Mouse (Mus musculus) heart, embryonic 16.5 days (tissue): ENCODE results near the gene Wfikkn2. TPM values are rescaled to one million over a fixed set of nuclear protein-coding genes. Genes with fewer than 3 reads are reported as not detected.

ENCODE experiments used
- ATAC-seq: fragments of 200-750 bp; cut with Nextera tagmentation; replicated peaks from 2 replicates; pipeline ENCODE4 v1.8.0; 2017; ENCODE audit warnings: moderate number of reproducible peaks; ENCODE audit not compliant: insufficient read depth, low FRiP score; ENCODE audit errors: extremely low read depth
- H3K27ac ChIP-seq: fragments of 300-500 bp; sonication (generic); 2 replicates; pipeline ENCODE4 v1.5.1; 2014; ENCODE audit warnings: mild to moderate bottlenecking, low read length, control low read depth, moderate library complexity
- H3K27me3 ChIP-seq: fragments of 300-500 bp; sonication (generic); 2 replicates; pipeline ENCODE4 v1.6.1; 2014; ENCODE audit warnings: low read length, mixed read lengths; ENCODE audit not compliant: control insufficient read depth, insufficient read depth
- H3K36me3 ChIP-seq: fragments of 300-500 bp; sonication (generic); 2 replicates; pipeline ENCODE4 v1.6.1; 2014; ENCODE audit not compliant: control insufficient read depth, insufficient read depth
- H3K4me1 ChIP-seq: fragments of 300-500 bp; sonication (generic); 2 replicates; pipeline ENCODE4 v1.6.1; 2014; ENCODE audit warnings: low read length, mixed read lengths; ENCODE audit not compliant: control insufficient read depth, insufficient read depth
- H3K4me2 ChIP-seq: fragments of 300-500 bp; sonication (generic); 2 replicates; pipeline ENCODE4 v1.6.1; 2014; ENCODE audit warnings: low read depth, mild to moderate bottlenecking, control low read depth, low read length
- H3K4me3 ChIP-seq: fragments of 300-500 bp; sonication (generic); 2 replicates; pipeline ENCODE4 v1.5.1; 2014; ENCODE audit warnings: mild to moderate bottlenecking, control low read depth, low read length
- H3K9ac ChIP-seq: fragments of 300-500 bp; sonication (generic); 2 replicates; pipeline ENCODE4 v1.6.1; 2014; ENCODE audit warnings: low read length, control low read depth
- H3K9me3 ChIP-seq: fragments of 300-500 bp; sonication (generic); replicated peaks from 2 replicates; pipeline ENCODE4 v1.6.1; 2016; ENCODE audit warnings: low read length; ENCODE audit not compliant: control insufficient read depth
- WGBS: fragments of 180-500 bp; shearing (Covaris S2); extraction: QIAGEN DNeasy Blood & Tissue Kit; methylation state at CpG from one replicate; pipeline ENCODE4 v1.1.7; 2014; 5-methylcytosine and 5-hydroxymethylcytosine counted together
- polyA plus RNA-seq: library from polyadenylated mRNA; unstranded; fragments of >200 nt; fragmentation: Nextera tagmentation; extraction: Ambion mirVana; gene quantifications from 2 replicates; pipeline ENCODE4 v1.2.1, GENCODE M21; 2015

The Wfikkn2 gene
- polyA plus RNA-seq, 1 experiment from 2014 or later = 3.7 TPM

DNA sequence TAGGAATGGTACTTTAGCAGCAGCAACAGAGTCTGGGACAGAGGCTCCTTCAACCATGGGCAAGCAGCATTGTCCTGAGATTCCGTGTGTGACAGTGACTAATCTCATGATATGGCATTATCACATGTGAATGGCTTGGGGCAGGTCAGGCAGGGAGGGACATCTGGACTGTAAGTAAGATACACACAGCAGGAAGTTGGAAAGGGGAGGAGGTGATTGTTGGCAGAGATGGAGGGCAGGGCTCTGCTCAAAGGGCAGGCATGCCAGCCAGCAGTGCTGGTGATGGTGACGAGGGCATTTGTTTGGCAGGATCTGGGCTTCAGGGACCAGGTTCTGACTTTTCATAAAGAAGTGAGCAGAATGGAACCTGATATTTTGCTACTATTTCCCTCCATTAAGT lies 52.7 kb downstream of the Wfikkn2 start:
- Histone ChIP-seq H3K9me3 (no peaks in the 10 kb centered on the region), H3K27ac (no peak overlapping the region), H3K4me2 (no peak overlapping the region), H3K4me3 (no peak overlapping the region), H3K4me1 (peaks cover 11% of the 10 kb centered on the region), H3K36me3 (no peaks in the 10 kb centered on the region), H3K9ac (no peak overlapping the region), H3K27me3 (no peaks in the 10 kb centered on the region)
- WGBS = 58% methylated on average over 2 of the region's 2 CpGs
- no peak for ATAC-seq

DNA sequence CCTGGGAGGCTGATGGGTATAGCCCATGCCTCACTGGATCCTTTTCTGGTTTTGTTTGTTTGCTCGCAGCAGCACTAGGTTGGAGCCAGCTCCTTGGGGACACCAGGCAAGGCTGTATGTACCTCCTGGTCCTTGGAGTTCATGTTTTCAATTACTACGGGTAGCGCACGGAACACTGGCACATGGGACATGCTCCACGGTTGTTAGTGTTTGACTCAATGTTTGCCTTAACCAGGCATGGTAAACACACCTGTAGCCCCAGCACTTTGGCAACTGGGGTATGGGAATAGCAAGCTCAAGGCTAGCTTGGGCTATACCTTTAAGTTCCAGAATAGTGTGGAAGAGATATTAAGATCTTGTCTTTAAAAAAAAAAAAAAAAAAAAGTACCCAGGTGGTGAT lies 55.1 kb downstream of the Wfikkn2 start:
- 87% methylated on average over 5 of the region's 5 CpGs for WGBS

DNA sequence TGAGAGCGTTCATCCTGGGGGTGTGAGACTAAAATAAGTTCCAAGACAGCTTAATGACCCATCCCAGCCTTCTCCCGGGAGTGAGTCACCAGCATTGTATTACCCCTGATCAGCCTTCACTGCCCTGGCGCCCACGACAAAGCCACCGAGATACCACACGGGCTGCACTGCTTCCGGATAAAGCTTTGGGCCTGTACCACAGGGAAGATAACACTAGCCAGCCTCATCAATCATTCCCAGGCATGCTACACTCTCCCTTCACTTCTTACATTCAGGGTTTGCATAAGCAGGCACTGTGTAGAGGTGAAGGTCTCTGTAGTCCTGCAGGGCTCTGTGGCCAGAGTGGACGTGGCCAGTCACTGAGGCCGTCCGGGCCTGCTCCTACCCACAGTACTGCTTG lies 56.2 kb downstream of the Wfikkn2 start:
- no peaks in the 10 kb centered on the region for H3K36me3 ChIP-seq
- H3K27me3 ChIP-seq = no peaks in the 10 kb centered on the region
- H3K4me2 ChIP-seq = no peak overlapping the region
- H3K9me3 ChIP-seq = no peaks in the 10 kb centered on the region
- peak overlapping the region; percentile 46; the same call in 1 of the 2 replicates for H3K9ac ChIP-seq
- WGBS = 20% methylated on average over 10 of the region's 10 CpGs
- H3K4me1 ChIP-seq = peaks cover 7% of the 10 kb centered on the region; the same call in 1 of the 2 replicates
- no peak overlapping the region; the same call in 1 of the 2 replicates for H3K27ac ChIP-seq
- no peak overlapping the region for H3K4me3 ChIP-seq
- ATAC-seq = no peak

More for the DNA sequence above, 55.1 kb downstream of the Wfikkn2 start:
- Histone ChIP-seq H3K9me3 (no peaks in the 10 kb centered on the region), H3K9ac (no peak overlapping the region), H3K27me3 (no peaks in the 10 kb centered on the region), H3K4me1 (peaks cover 7% of the 10 kb centered on the region; the same call in 1 of the 2 replicates), H3K4me3 (no peak overlapping the region), H3K27ac (no peak overlapping the region), H3K4me2 (no peak overlapping the region), H3K36me3 (no peaks in the 10 kb centered on the region)
- ATAC-seq = no peak

Other genes with a start within 250 kb of the Wfikkn2 start
- 31.7 and 36.2 TPM in 2 replicates for gene Spag9, start 249.9 kb downstream of the Wfikkn2 start, polyA plus RNA-seq
- gene Tob1, start 34.6 kb downstream of the Wfikkn2 start, polyA plus RNA-seq = 35.7 and 41.2 TPM in 2 replicates
- not detected in 2 replicates for gene Gm21885, start 35.9 kb upstream of the Wfikkn2 start, polyA plus RNA-seq
- 62.4 and 73.2 TPM in 2 replicates for gene Luc7l3, start 76.0 kb upstream of the Wfikkn2 start, polyA plus RNA-seq
- gene Ankrd40, start 82.0 kb upstream of the Wfikkn2 start, polyA plus RNA-seq = 17.5 and 22.6 TPM in 2 replicates
- gene Abcc3, start 147.0 kb upstream of the Wfikkn2 start, polyA plus RNA-seq = 1.1 and 1.3 TPM in 2 replicates
- gene Cacna1g, start 228.2 kb upstream of the Wfikkn2 start, polyA plus RNA-seq = 5.8 and 7.6 TPM in 2 replicates
- gene Spata20, start 240.2 kb upstream of the Wfikkn2 start, polyA plus RNA-seq = 0.08 and 0.25 TPM in 2 replicates